Mouse (Mus musculus) CH12.LX (cell line): ENCODE measurements around the gene Rpl41.

Experiments used
- CTCF ChIP-seq, 2 experiments: IDR thresholded peaks in 1 of 2; conservative IDR thresholded peaks in 1 of 2; 2 replicates each; pipeline ENCODE4 v1.5.1; 2011 to 2012; ENCODE audit warnings: low read depth in 2 of 2, low read length in 2 of 2, improper control_type of control experiment in 1 of 2, inconsistent platforms in 1 of 2, mild to moderate bottlenecking in 1 of 2, moderate library complexity in 1 of 2
- E2F4 ChIP-seq: IDR thresholded peaks from 2 replicates; pipeline ENCODE4 v1.6.1; 2011; ENCODE audit warnings: low read depth, low read length, improper control_type of control experiment; ENCODE audit not compliant: insufficient replicate concordance
- ELF1 ChIP-seq: IDR thresholded peaks from 2 replicates; pipeline ENCODE4 v1.6.1; 2014; ENCODE audit warnings: low read depth, mild to moderate bottlenecking, inconsistent platforms, low read length, improper control_type of control experiment
- EP300 ChIP-seq: IDR thresholded peaks from 2 replicates; pipeline ENCODE4 v1.6.1; 2011; ENCODE audit warnings: low read length, improper control_type of control experiment
- POLR2A ChIP-seq: IDR thresholded peaks from 2 replicates; pipeline ENCODE4 v1.6.1; 2011; ENCODE audit warnings: low read depth, mild to moderate bottlenecking, improper control_type of control experiment, low read length
- RAD21 ChIP-seq: IDR thresholded peaks from 2 replicates; pipeline ENCODE4 v1.6.1; 2011; ENCODE audit warnings: low read depth, mild to moderate bottlenecking, low read length, improper control_type of control experiment, moderate library complexity
- RCOR1 ChIP-seq: conservative IDR thresholded peaks from 2 replicates; pipeline ENCODE4 v1.6.1; 2012; ENCODE audit warnings: low read depth, mild to moderate bottlenecking, inconsistent platforms, low read length, improper control_type of control experiment
- USF1 ChIP-seq: IDR thresholded peaks from 2 replicates; pipeline ENCODE4 v1.6.1; 2014; ENCODE audit warnings: low read depth, mild to moderate bottlenecking, inconsistent platforms, low read length, improper control_type of control experiment
- ZC3H11A ChIP-seq: IDR thresholded peaks from 2 replicates; pipeline ENCODE4 v1.6.1; 2012; ENCODE audit warnings: low read depth, mild to moderate bottlenecking, inconsistent platforms, low read length, improper control_type of control experiment
- ZNF384 ChIP-seq: IDR thresholded peaks from 2 replicates; pipeline ENCODE4 v1.6.1; 2012; ENCODE audit warnings: low read depth, low read length, improper control_type of control experiment, inconsistent platforms

GRCm38 (mm10) chr10:128586546-128586945 is 37.4 kb upstream of the Rpl41 start:
- TF ChIP-seq POLR2A: no peak
- no peak for TF ChIP-seq E2F4
- no peak for TF ChIP-seq EP300
- TF ChIP-seq USF1: no peak
- no peak for TF ChIP-seq RAD21
- no peak for TF ChIP-seq CTCF (conservative IDR thresholded peaks at IDR 0.05 in 1 of 2, IDR thresholded peaks at IDR 0.05 in 1 of 2; ENCODE audit: low read depth in 2 of 2, low read length in 2 of 2)
- no peak for TF ChIP-seq ELF1
- no peak for TF ChIP-seq ZC3H11A
- TF ChIP-seq RCOR1: no peak
- TF ChIP-seq ZNF384: no peak
